Mouse (Mus musculus) lung, postnatal 0 days (tissue): ENCODE measurements around the gene Tcp11.

Experiments
- CTCF ChIP-seq: IDR thresholded peaks from 2 replicates; pipeline ENCODE4 v1.5.1; 2016; ENCODE audit warnings: antibody characterized with exemption, mild to moderate bottlenecking
- EP300 ChIP-seq: IDR thresholded peaks from 2 replicates; pipeline ENCODE4 v1.6.1; 2016; ENCODE audit warnings: antibody characterized with exemption, mild to moderate bottlenecking, control low read depth

- TF ChIP-seq CTCF = peak; percentile 71
- 0 out of 2 replicates have a peak, but pooled peaks have one; percentile 11 for TF ChIP-seq EP300
Observed at GRCm38 (mm10) chr17:28042299-28042771, 38.1 kb downstream of the Tcp11 start.
